Mouse (Mus musculus) gastrocnemius, adult 2 months (tissue): ENCODE results near the gene Med27. TPM values are rescaled to one million over a fixed set of nuclear protein-coding genes. Genes with fewer than 3 reads are reported as not detected.
A peak's percentile ranks its signal among the peaks of the same experiment; 100 is the strongest.

Experiments used
- DNase-seq: peaks from one replicate; pipeline ENCODE4 v3.0.0; 2022
- H3K27ac ChIP-seq: fragments of 200-600 bp; 2 replicates; pipeline ENCODE4 v1.8.1; 2022; ENCODE audit warnings: mild to moderate bottlenecking
- H3K4me3 ChIP-seq: fragments of 200-600 bp; 2 replicates; pipeline ENCODE4 v1.8.1; 2022; ENCODE audit warnings: mild to moderate bottlenecking, moderate library complexity
- CTCF ChIP-seq: fragments of 200-600 bp; IDR thresholded peaks from 2 replicates; pipeline ENCODE4 v1.8.1; 2022; ENCODE audit warnings: antibody characterized with exemption, mild to moderate bottlenecking, moderate library complexity
- intact Hi-C: fragments of 180-260 bp; cut with DNase I; formaldehyde crosslinking; loops from one replicate; pipeline ENCODE4 v1.15.1; 2025
- total RNA-seq, 2 experiments: library from RNA; stranded (reverse); gene quantifications; 2 replicates each; pipeline ENCODE4 v1.2.3; 2021

Med27 gene
- total RNA-seq, 2 experiments from 2014 or later: 12.3 to 16.9 TPM

DNA sequence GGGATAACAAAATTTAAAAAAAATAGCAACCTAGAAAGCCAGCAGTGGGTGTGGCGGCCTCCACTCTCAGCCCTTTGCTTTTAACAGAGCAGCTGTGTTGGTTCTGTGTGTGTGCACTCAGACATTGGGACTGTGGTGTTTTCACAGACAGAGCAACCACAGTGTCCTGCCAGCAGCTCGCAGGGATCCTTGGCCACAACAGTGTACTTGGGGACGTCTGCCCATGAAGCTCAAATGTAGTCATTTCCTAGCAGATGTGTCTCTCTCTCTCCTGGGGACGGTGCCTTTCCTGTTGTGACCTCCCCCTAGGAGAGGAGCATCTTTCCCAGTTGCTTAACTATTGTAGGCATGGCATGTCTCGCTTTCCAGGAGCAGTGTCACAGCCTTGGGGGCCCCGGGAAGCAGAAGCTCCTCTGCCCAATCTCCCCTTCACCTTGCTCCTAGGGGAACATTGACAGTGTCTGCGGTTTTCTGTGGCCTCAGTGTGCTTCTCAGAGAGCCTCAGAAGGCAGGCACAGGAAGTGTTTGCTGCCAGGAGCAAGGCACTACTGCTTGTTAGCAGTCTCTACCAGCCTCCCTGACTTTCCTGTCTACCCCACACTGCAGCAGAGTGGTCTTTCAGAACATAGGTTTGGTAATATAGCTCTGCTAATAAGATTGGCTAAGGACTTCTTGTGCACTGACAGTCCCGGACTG, 18.5 kb downstream of the Med27 start:
- TF ChIP-seq CTCF: no peak
- no peak overlapping the region for H3K27ac ChIP-seq
- intact Hi-C loops: no loop called here
- H3K4me3 ChIP-seq: no peak overlapping the region
- no peak for DNase-seq

DNA sequence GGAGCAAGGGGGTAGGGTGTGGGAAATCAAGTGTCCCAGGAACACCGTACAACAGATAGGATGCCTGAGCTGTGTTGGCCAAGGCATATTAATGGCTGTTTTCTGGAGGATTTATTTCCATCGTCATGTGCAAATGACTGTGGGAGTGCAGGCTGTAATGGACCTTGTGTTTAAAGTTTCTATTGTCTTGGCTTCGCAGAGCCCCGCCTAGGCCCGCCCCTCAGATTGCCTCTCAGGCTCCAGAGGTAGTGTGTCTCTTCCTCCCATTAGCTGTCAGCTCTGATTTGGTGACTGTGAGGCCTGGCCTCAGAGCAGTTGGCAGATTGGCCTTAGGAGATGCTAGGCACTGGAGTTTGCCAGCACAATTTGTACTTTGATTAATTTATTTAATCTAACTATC, 22.1 kb downstream of the Med27 start:
- no peak for TF ChIP-seq CTCF
- Histone ChIP-seq H3K27ac (no peak overlapping the region), H3K4me3 (no peak overlapping the region)
- intact Hi-C loops: no loop called here
- no peak for DNase-seq

DNA sequence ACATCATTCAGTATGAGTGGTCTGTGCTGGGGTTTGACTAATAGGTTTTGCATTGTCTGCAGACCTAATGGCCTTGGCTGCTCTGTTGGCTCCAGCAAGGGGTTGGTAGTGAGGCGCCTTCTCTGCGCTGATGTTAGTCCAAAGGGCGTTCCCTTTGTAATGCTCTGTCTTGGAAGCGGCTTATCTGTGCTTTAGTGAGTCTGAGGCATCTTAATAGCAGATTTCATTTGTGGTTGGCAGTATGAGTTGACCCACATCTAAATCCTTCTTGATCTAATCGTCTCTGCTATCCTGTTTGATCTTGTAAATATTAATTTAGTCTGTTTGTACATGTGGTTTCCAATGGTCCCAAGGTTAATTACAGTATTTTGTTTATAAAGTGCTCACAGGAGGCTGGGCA, 25.6 kb downstream of the Med27 start:
- TF ChIP-seq CTCF: no peak
- Histone ChIP-seq H3K4me3 (no peak overlapping the region), H3K27ac (no peak overlapping the region)
- intact Hi-C loops: no loop called here
- no peak for DNase-seq

DNA sequence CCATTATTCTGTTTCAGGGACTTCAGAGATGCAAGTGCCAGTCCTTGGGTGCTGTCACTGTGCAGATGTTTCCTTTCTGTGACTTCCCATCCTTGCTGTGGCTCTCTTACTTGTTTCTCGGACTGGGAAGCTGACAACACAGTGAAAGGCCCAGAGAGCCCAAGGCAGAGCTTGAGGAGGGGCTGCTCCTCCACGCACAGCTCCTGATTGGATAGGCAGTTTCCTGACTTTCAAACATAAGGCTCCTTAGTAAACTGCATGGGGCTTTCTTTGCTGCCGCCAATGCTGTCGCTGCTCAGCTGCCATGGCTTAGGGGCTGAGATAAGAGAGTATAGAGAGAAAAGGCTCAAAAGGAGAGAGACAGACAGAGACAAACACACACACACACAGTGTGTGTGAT, 35.1 kb downstream of the Med27 start:
- Histone ChIP-seq H3K4me3 (no peak overlapping the region), H3K27ac (no peak overlapping the region)
- intact Hi-C loops: no loop called here
- TF ChIP-seq CTCF: no peak
- no peak for DNase-seq

DNA sequence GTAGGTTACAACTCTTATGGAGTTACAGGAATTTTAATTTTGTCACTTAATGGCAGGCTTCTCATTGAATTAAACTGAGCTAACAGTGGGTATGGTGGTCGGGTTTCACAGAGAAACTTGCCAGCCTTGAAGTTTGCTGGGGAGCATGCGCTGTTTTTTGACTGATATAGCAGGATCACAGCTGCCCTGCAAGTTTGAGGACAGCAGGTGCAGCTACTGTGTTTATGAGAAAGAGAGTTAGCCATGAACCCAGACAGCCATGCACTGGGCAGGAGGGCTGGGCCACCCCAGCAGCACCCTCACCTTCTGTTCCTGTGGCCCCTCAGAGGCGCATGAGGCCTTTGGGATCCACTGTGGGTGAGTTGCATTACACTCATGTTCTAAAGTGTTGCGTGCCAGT, 36.0 kb downstream of the Med27 start:
- no peak for DNase-seq
- TF ChIP-seq CTCF: no peak
- Histone ChIP-seq H3K27ac (no peak overlapping the region), H3K4me3 (no peak overlapping the region)
- intact Hi-C loops: no loop called here

DNA sequence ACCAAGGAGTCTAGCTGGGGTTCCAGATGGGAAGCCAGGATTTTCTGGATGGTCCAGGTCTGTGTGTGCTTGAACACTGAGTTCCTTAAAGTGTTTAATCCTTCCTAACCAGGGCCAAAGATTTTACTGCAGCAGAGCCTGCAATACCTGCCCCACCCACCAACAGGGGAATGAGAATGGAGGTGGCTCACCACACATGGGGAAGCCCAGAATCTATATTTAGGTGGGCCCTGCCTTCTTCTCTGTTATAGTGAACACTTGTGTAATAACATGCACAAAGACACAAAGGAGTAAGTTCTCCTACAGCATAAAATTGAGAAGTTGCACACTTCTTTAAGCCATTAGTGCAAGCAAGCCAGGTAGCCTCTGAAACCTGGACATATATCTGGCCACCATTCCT, 36.5 kb downstream of the Med27 start:
- H3K4me3 ChIP-seq: no peak overlapping the region
- intact Hi-C loops: no loop called here
- no peak for DNase-seq
- TF ChIP-seq CTCF: no peak
- no peak overlapping the region for H3K27ac ChIP-seq

DNA sequence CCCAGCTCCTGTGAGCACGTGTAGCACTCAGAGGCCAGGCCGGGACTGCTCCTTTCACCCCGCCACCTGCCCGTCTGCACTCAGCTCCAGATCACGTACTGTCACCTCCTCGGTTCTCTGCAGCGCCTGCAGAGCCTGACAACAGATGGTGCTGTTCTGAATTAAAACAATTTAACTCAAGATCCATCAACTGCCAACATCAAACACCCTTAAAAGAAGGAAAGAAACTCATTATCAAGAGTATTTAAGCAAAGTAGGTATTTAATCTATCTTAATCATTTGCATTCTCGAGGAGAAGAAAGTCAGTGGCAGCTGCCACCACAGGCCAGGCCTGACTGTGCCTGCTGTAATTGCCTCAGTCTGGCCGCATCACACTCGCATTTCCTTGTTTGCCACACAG, 38.8 kb downstream of the Med27 start:
- intact Hi-C loops: no loop called here
- TF ChIP-seq CTCF: no peak
- H3K27ac ChIP-seq: no peak overlapping the region
- H3K4me3 ChIP-seq: no peak overlapping the region
- DNase-seq: no peak

DNA sequence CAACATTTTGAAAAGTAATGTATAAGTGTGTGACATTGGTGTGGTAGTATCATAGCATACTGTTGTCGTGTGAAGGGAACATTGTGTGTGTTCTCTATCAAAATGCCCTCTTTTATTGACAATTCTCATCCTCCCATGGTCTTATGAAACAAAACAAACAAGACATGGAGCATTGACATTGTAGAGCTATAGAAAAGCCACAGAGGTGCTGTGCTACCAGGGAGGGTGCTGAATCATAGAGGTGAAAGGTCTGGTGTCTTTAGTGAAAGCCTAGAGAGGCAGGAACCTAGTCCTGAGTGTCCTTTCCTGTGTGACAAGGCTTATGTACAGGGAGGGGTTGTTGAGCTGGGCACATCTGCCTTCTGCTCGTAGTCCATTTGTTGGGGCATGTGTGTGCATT, 40.6 kb downstream of the Med27 start:
- no peak for TF ChIP-seq CTCF
- intact Hi-C loops: no loop called here
- DNase-seq: no peak
- Histone ChIP-seq H3K27ac (no peak overlapping the region), H3K4me3 (no peak overlapping the region)

DNA sequence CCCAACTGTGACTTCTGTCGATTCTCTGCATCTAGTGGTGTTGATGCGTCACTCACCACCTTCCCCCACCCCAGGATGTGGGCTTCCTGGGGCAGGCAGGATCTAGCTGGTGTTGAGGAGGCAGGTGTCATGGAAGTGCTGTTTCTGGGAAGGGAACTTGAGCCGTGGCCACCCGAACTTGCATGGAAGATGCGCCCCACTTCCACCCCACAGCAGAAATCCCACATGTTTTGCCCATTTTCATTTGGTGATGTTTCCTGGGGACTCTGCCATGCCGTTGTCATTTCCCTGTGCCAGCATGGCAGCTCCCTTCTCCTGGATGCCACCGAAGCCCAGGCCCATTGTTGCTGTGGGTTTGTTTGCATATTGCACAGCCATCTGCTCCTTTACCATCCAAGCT, 42.3 kb downstream of the Med27 start:
- intact Hi-C loops: no loop called here
- no peak overlapping the region for H3K4me3 ChIP-seq
- H3K27ac ChIP-seq: no peak overlapping the region
- no peak for TF ChIP-seq CTCF
- DNase-seq: no peak

DNA sequence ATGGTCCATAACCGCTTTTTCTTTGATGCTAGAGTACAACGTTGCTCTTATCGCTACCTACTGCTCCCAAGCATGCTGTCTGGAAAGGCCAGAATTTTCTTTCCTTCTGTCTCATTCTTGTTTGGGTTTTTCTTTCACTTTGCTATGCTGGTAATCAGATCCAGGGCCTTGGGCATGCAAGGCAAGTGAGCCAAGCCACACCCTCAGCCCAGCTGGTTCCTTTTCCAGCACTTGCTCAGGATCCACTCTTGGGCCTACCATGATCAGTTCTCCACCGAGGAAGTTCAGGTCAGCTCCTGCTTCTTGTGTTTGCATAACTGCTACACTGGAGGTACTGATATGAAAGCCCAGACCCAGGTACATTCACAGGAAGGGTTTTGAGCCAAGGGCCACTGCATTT, 44.5 kb downstream of the Med27 start:
- Histone ChIP-seq H3K27ac (peak overlapping the region; percentile 68), H3K4me3 (peak overlapping the region; percentile 32)
- DNase-seq: peak; percentile 64
- no peak for TF ChIP-seq CTCF
- intact Hi-C loops: loop anchor here (5.0 kb wide), 1 partner anchor 44 kb away; the partner anchor contains the start of gene Med27

DNA sequence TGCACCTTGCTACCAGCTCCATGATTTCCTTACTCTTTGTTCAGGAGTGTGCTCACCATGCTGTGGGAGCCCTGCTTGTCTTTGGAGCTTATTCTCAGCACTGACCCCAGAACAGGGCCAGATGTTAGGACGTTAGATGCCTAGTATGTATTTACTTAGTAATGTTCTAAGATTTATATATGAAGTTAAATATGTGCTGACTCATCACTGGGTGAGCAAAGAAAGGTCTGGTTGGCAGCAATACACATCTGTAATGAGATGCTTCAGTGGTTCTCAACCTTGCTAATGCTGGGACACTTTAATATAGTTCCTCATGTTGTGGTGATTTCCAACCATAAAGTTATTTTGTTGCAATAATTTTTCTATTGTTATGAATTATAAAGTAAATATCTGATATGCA, 45.4 kb downstream of the Med27 start:
- intact Hi-C loops: loop anchor here (5.0 kb wide), 1 partner anchor 45 kb away; the partner anchor contains the start of gene Med27
- Histone ChIP-seq H3K4me3 (no peak overlapping the region), H3K27ac (peak overlapping the region; percentile 68)
- no peak for DNase-seq
- no peak for TF ChIP-seq CTCF

DNA sequence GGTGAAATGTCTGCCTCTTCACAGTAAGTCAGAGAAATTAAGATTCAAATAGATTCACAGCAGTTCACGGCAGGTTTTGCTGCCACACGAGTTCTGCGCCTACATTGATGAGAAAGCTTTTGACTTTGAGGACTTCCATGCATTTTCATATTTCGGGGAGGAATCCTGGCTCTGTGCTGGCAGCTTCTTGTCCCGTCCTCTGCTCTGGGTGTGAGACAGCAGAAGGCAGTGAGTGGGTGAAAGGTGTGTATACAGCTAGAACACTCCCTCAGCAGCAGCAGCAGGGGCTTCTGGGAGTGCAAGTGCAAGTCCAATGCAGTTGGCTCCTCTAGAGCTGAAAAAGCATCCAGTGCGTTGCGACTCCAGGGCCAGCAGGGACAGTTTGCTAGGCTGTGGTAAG, 53.6 kb downstream of the Med27 start:
- DNase-seq: no peak
- Histone ChIP-seq H3K4me3 (no peak overlapping the region), H3K27ac (no peak overlapping the region)
- intact Hi-C loops: no loop called here
- no peak for TF ChIP-seq CTCF

DNA sequence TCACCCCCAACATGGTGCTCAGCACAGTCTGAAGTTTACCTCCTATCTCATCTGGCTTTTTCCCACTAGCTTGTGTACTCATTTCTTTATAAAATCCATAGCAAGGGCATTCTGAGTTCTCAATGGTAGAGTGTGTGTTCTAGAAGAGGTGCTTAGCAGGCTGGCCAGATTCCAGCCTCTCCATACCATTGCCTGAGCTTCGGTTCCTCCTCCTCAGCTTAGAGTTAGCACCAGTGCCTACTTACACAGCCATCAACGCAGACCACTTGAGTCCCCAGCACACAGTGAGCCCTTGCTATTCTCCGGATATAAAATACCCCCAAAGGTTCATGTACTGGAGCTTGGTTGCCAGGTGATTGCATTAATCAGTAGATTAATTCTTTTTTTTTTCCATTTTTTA, 54.2 kb downstream of the Med27 start:
- Histone ChIP-seq H3K27ac (no peak overlapping the region), H3K4me3 (no peak overlapping the region)
- no peak for DNase-seq
- TF ChIP-seq CTCF: no peak
- intact Hi-C loops: no loop called here

DNA sequence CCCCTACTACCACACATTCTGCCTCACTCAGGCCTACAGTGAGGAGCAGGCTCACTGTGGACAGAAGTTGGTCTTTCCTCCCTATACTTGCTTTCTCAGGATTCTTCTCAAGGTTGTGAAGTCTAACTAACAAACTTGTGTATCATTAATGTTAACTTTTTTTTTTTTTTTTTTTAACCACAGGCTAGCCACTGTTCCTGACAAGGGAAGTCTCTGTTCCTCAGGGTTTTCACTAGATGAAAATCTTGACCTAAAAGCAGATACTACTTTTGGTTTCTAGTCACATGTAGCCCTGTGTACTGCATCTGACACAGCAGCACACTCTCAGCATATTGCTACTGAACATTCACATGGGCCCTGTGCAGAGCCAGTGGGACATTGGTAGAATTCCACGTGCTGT, 55.2 kb downstream of the Med27 start:
- DNase-seq: no peak
- Histone ChIP-seq H3K27ac (no peak overlapping the region), H3K4me3 (no peak overlapping the region)
- intact Hi-C loops: no loop called here
- TF ChIP-seq CTCF: no peak
